Mouse (Mus musculus): ENCODE data around the gene Pex7. TPM values are rescaled to one million over a fixed set of nuclear protein-coding genes. Genes with fewer than 3 reads are reported as not detected.
"Not testable (repeated sequence)": the region's sequence is repeated elsewhere in the genome, so short reads cannot be mapped to it uniquely, and the experiment has no call there.

Gene Pex7
- polyA plus RNA-seq, 1 experiment from 2014 or later = 32.8 TPM

DNA sequence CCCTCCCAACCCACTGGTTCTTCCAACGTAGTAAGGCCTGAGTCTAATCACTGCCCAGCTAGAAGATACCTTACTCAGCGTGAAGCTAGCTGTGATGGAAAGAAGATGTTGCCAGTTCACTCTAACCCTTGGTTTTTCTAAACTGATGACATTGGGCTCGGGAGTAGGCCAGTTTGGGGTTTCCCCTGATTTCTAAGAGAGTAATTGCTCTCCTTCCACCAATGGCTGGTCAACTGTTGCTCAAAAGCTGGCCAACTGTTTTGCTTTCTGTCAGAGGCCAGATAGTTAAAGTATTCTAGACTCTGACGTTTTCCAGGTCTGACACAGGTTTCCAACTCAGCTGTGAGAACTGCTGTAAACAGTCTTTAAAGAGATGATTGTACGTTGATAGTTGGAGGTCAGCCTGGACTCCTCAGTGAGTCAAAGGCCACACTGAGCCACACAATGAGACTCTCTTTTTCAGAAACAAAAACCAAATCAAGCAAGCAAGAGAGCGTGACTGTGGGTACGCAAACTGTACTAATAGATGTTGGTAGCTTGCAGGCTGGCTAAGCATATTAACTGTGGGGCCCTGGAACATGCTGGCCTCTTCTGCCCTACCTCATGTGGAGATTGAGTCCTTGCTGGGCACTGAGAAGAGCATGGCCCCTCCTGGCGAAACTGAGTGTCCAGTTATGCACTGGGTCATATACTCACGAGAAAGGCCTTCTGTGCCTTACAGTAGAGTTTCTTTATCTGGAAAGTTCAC is 29.6 kb upstream of the Pex7 start:
- Histone ChIP-seq H3K4me3 (ENCODE audit: low read depth, low read length) (no peak overlapping the region), H3K27ac (ENCODE audit: low read length) (no peak overlapping the region), H3K4me2 (ENCODE audit: low read length) (no peak overlapping the region), H3K36me3 (ENCODE audit: control insufficient read depth, insufficient read depth, low read length) (no peaks in the 10 kb centered on the region), H3K4me1 (ENCODE audit: control insufficient read depth, insufficient read depth, low read length) (peaks cover 7% of the 10 kb centered on the region), H3K9ac (ENCODE audit: low read depth, low read length) (no peak overlapping the region), H3K27me3 (ENCODE audit: control insufficient read depth, insufficient read depth, low read depth, low read length) (peaks cover 5% of the 10 kb centered on the region; the same call in 1 of the 2 replicates), H3K9me3 (replicated peaks; ENCODE audit: control insufficient read depth, low read length, poor library complexity, severe bottlenecking) (no peaks in the 10 kb centered on the region)
- 72% methylated on average over 9 of the region's 9 CpGs for WGBS
- ATAC-seq = no peak

DNA sequence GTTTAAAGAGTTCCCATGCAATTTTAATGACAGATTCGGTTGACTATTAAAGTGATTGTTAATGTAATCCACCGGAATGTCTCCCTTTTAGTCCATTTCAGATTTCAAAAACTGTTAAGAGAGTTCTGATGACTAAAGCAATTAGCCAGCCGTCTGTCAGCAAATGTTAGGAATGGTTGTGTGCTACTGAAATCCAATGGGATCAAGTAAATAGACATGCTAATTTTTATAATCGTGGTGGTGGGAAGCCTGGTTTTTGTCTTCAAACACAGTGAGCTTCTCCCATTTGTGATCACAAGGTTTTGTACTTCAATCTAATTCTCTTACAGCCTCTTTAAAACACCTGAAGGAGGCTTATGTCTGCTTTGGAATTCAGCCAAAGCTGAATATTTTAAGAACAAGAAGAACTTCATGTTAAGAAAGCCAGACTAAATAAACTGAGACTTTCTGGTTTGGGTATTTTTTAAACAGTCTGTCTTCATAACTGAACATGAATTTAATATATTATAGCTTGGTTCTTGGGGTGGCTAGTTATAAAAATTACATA is 28.4 kb upstream of the Pex7 start:
- no peak for ATAC-seq
- Histone ChIP-seq H3K4me2 (ENCODE audit: low read length) (no peak overlapping the region), H3K4me1 (ENCODE audit: control insufficient read depth, insufficient read depth, low read length) (peaks cover 7% of the 10 kb centered on the region), H3K9ac (ENCODE audit: low read depth, low read length) (no peak overlapping the region), H3K4me3 (ENCODE audit: low read depth, low read length) (no peak overlapping the region), H3K27me3 (ENCODE audit: control insufficient read depth, insufficient read depth, low read depth, low read length) (peaks cover 7% of the 10 kb centered on the region; the same call in 1 of the 2 replicates), H3K27ac (ENCODE audit: low read length) (no peak overlapping the region), H3K9me3 (replicated peaks; ENCODE audit: control insufficient read depth, low read length, poor library complexity, severe bottlenecking) (no peaks in the 10 kb centered on the region), H3K36me3 (ENCODE audit: control insufficient read depth, insufficient read depth, low read length) (no peaks in the 10 kb centered on the region)
- 37% methylated on average over 4 of the region's 4 CpGs for WGBS

GRCm38 (mm10) chr10:19935295-19935623 is 27.8 kb upstream of the Pex7 start:
- Histone ChIP-seq H3K36me3 (ENCODE audit: control insufficient read depth, insufficient read depth, low read length) (no peaks in the 10 kb centered on the region), H3K9ac (ENCODE audit: low read depth, low read length) (peak overlapping the region; percentile 86), H3K9me3 (replicated peaks; ENCODE audit: control insufficient read depth, low read length, poor library complexity, severe bottlenecking) (no peaks in the 10 kb centered on the region), H3K4me1 (ENCODE audit: control insufficient read depth, insufficient read depth, low read length) (peaks cover 7% of the 10 kb centered on the region), H3K27me3 (ENCODE audit: control insufficient read depth, insufficient read depth, low read depth, low read length) (peaks cover 7% of the 10 kb centered on the region; the same call in 1 of the 2 replicates), H3K4me3 (ENCODE audit: low read depth, low read length) (peak overlapping the region; percentile 80), H3K27ac (ENCODE audit: low read length) (no peak overlapping the region), H3K4me2 (ENCODE audit: low read length) (peak overlapping the region; percentile 88)
- ATAC-seq = no peak
- WGBS = 3% methylated on average over 10 of the region's 10 CpGs

DNA sequence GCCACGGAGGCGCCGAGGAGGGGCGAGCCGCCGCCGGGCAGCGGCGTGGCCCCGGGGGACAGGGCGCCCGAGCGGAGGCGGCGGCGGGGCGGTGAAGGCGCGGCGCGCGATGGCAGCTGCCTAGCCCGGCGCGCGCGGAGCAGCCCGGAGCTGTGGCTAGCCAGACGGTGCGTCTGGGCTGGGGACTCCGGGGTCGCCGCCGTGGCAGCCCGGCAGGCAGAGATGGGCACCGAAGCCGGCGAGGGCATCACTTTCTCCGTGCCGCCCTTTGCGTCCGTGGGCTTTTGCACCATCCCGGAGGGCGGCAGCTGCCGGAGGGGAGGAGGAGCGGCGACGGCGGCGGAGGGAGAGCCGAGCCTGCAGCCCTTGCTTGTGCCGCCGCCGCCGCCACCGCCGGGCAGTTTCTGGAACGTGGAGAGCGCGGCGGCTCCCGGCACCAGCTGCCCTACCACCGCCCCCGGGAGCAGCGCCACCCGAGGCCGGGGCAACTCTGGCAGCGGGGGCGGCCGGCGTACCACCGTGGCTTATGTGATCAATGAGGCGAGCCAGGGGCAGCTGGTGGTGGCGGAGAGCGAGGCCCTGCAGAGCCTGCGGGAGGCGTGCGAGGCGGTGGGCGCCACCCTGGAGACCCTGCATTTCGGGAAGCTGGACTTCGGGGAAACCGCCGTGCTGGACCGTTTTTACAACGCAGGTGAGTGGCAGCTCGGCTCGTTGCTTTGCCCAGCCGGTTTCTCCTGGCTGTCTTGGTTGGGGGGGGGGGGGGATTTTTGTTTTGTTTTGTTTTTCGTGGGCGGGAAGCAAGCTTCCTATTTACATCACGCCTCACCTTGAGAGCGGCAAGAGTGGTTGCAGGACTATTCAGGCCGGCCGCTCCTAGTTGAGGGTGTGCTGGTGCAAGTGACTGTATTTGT is 27.1 kb upstream of the Pex7 start, which contains the start of gene Map3k5:
Gene Map3k5, plus strand, starts transcription at position 89 of the 911 bp plus-strand sequence.
- peak within 1 kb of the TSS; percentile 86 for H3K9ac ChIP-seq (ENCODE audit: low read depth, low read length)
- H3K9me3 ChIP-seq (replicated peaks; ENCODE audit: control insufficient read depth, low read length, poor library complexity, severe bottlenecking) = no peaks in the 10 kb centered on the region
- ATAC-seq = peak; percentile 86
- H3K4me2 ChIP-seq (ENCODE audit: low read length) = peak within 1 kb of the TSS; percentile 88
- peaks cover 7% of the 10 kb centered on the region for H3K4me1 ChIP-seq (ENCODE audit: control insufficient read depth, insufficient read depth, low read length)
- peaks cover 7% of the 10 kb centered on the region; the same call in 1 of the 2 replicates for H3K27me3 ChIP-seq (ENCODE audit: control insufficient read depth, insufficient read depth, low read depth, low read length)
- WGBS = under 1% methylated on average over 74 of the region's 95 CpGs
- H3K27ac ChIP-seq (ENCODE audit: low read length) = peak within 1 kb of the TSS; percentile 72
- no peaks in the 10 kb centered on the region for H3K36me3 ChIP-seq (ENCODE audit: control insufficient read depth, insufficient read depth, low read length)
- H3K4me3 ChIP-seq (ENCODE audit: low read depth, low read length) = peak within 1 kb of the TSS; percentile 80

DNA sequence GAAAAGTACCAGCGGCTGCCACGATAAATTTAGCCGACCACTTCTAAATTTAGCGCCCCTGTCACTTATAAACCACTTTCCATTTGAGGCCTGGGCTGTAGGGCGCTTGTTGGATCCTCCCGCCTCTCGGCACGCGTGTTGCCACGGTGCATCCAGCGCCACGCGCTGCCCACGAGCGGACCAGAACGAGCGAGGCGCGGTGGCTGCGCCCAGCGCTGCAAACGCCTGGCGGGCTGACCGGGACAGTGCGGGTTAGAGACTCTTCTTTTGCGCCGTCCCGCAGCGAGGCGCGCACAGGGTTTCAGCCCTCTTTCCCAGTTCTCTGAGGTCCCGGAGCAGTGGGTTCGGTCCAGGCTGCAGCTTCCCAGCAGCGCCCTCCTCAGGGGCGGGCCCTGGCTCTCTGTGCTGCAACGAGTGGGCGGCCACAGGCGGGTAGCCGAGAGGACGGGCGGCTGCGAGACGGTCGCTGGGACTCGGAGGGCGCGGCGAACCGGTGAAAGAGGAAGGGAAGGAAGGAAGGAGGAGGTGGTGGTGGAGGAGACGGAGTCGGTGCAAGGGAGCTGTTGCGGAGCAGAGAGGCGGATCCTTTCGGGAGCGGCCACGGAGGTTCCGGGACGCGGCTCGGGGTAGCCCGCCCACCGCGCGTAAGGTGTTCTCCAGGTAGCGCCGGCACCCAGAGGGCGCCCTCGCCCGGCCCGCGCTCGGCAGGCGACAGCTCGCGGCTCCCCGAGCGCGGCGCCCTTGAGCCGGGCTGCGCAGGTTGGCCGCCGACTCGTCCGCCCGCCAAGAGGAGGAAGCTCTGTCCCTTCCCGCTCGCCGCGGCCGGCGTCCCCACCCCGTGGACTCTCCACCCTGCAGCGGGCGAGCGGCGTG is 26.3 kb upstream of the Pex7 start:
- H3K36me3 ChIP-seq (ENCODE audit: control insufficient read depth, insufficient read depth, low read length) = no peaks in the 10 kb centered on the region
- peak overlapping the region; percentile 88 for H3K4me2 ChIP-seq (ENCODE audit: low read length)
- H3K4me3 ChIP-seq (ENCODE audit: low read depth, low read length) = peak overlapping the region; percentile 80
- H3K27me3 ChIP-seq (ENCODE audit: control insufficient read depth, insufficient read depth, low read depth, low read length) = peaks cover 7% of the 10 kb centered on the region; the same call in 1 of the 2 replicates
- under 1% methylated on average over 57 of the region's 97 CpGs for WGBS
- peak; percentile 92 for ATAC-seq
- peak overlapping the region; percentile 72 for H3K27ac ChIP-seq (ENCODE audit: low read length)
- peak overlapping the region; percentile 86 for H3K9ac ChIP-seq (ENCODE audit: low read depth, low read length)
- H3K4me1 ChIP-seq (ENCODE audit: control insufficient read depth, insufficient read depth, low read length) = peaks cover 7% of the 10 kb centered on the region
- no peaks in the 10 kb centered on the region for H3K9me3 ChIP-seq (replicated peaks; ENCODE audit: control insufficient read depth, low read length, poor library complexity, severe bottlenecking)

DNA sequence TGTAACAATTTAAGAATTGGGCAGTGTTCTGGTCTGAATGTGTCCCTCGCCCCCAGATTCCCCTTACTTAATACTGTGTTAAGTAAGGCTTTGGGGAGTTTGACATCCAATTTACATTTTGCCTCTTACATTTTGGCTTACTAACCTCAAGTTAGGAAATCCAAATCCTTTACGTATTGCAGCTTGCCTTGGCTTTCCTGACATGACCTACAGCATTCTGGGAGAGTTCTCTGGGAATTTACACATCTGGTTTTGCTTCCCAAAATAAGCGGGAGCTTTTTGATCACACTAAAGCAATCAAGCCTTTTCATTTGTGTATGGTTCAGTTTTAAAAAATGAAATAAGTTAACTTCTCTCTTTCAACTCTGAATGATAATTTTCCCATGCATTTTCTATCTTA is 25.5 kb upstream of the Pex7 start:
- Histone ChIP-seq H3K27me3 (ENCODE audit: control insufficient read depth, insufficient read depth, low read depth, low read length) (peaks cover 7% of the 10 kb centered on the region; the same call in 1 of the 2 replicates), H3K4me3 (ENCODE audit: low read depth, low read length) (peak overlapping the region; percentile 80), H3K36me3 (ENCODE audit: control insufficient read depth, insufficient read depth, low read length) (no peaks in the 10 kb centered on the region), H3K9ac (ENCODE audit: low read depth, low read length) (no peak overlapping the region), H3K9me3 (replicated peaks; ENCODE audit: control insufficient read depth, low read length, poor library complexity, severe bottlenecking) (no peaks in the 10 kb centered on the region), H3K4me1 (ENCODE audit: control insufficient read depth, insufficient read depth, low read length) (peaks cover 7% of the 10 kb centered on the region), H3K4me2 (ENCODE audit: low read length) (peak overlapping the region; percentile 88), H3K27ac (ENCODE audit: low read length) (no peak overlapping the region)
- 36% methylated on average over 3 of the region's 3 CpGs for WGBS
- ATAC-seq = no peak

- 83% methylated on average over 1 of the region's 1 CpGs for WGBS
- Histone ChIP-seq H3K4me3 (ENCODE audit: low read depth, low read length) (no peak overlapping the region), H3K36me3 (ENCODE audit: control insufficient read depth, insufficient read depth, low read length) (no peaks in the 10 kb centered on the region), H3K27me3 (ENCODE audit: control insufficient read depth, insufficient read depth, low read depth, low read length) (peaks cover 2% of the 10 kb centered on the region; the same call in 1 of the 2 replicates), H3K27ac (ENCODE audit: low read length) (no peak overlapping the region), H3K9ac (ENCODE audit: low read depth, low read length) (no peak overlapping the region), H3K4me2 (ENCODE audit: low read length) (no peak overlapping the region), H3K4me1 (ENCODE audit: control insufficient read depth, insufficient read depth, low read length) (peaks cover 4% of the 10 kb centered on the region), H3K9me3 (replicated peaks; ENCODE audit: control insufficient read depth, low read length, poor library complexity, severe bottlenecking) (no peaks in the 10 kb centered on the region)
- no peak for ATAC-seq
These were observed 20.7 kb upstream of the Pex7 start for GRCm38 (mm10) chr10:19928205-19928604.

- not testable (repeated sequence) for H3K27ac ChIP-seq (ENCODE audit: low read length); ATAC-seq; H3K4me2 ChIP-seq (ENCODE audit: low read length); H3K9me3 ChIP-seq (replicated peaks; ENCODE audit: control insufficient read depth, low read length, poor library complexity, severe bottlenecking); H3K4me3 ChIP-seq (ENCODE audit: low read depth, low read length); H3K36me3 ChIP-seq (ENCODE audit: control insufficient read depth, insufficient read depth, low read length); H3K4me1 ChIP-seq (ENCODE audit: control insufficient read depth, insufficient read depth, low read length); H3K9ac ChIP-seq (ENCODE audit: low read depth, low read length); H3K27me3 ChIP-seq (ENCODE audit: control insufficient read depth, insufficient read depth, low read depth, low read length)
- 92% methylated on average over 4 of the region's 4 CpGs for WGBS
These were observed 19.0 kb upstream of the Pex7 start for GRCm38 (mm10) chr10:19926391-19926897.
